Mouse (Mus musculus): ENCODE measurements around the gene Nub1.

DNA sequence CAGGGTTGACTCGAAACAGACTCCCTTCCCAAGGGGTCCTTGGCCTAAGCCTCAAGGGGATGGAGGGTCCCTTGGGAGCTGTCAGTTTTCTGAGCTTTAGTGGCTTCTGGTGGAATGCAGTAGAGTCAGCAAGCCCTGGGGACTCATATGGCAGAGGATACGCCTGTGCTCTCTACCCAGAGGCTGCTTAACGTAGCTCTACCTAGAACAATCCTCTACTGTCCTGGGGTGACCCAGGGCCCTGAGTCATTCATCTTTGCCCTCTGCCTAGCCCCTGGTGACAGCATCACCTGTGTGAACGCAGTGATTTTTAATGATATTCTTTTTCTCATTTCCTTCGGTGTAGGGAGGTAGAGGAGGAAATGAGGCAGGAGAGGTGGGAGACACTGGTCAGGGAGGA lies 64.4 kb downstream of the Nub1 start:
- no peak for TF ChIP-seq CTCF (IDR thresholded peaks at IDR 0.05)
- TF ChIP-seq EP300 (IDR thresholded peaks at IDR 0.05): no peak
